Mouse (Mus musculus): ENCODE measurements at regions not wholly inside any gene's neighbourhood (a gene's known extent, or its start where the extent isn't known, plus 50 kb on each side); places are given as distances from the start of the nearest gene placed in this dataset.

GRCm38 (mm10) chr10:17590195-17590594 lies 132.8 kb upstream of the Cited2 start:
- 85% methylated on average over 1 of the region's 1 CpGs for WGBS
- H3K27ac ChIP-seq (replicated peaks; ENCODE audit: insufficient read depth, low read depth, low read length): no peak overlapping the region
- no peak overlapping the region for H3K9ac ChIP-seq (ENCODE audit: low read depth, low read length)
- no peaks in the 10 kb centered on the region for H3K79me2 ChIP-seq (ENCODE audit: control insufficient read depth, insufficient read depth, low read length)
- no peak for DNase-seq (ENCODE audit: extremely low read depth, low read depth, low spot score)
- no peaks in the 10 kb centered on the region for H3K4me1 ChIP-seq (ENCODE audit: control insufficient read depth, insufficient read depth, low read length)
- no peaks in the 10 kb centered on the region for H3K27me3 ChIP-seq (ENCODE audit: control insufficient read depth, insufficient read depth, low read length)
- TF ChIP-seq POLR2A (IDR thresholded peaks at IDR 0.05; ENCODE audit: extremely low read depth, insufficient read depth, low read length) (no peak), CTCF (IDR thresholded peaks at IDR 0.05; ENCODE audit: low read depth, low read length) (no peak)
- H3K4me3 ChIP-seq (ENCODE audit: insufficient read depth, low read depth, low read length): no peak overlapping the region
- no peaks in the 10 kb centered on the region for H3K36me3 ChIP-seq (ENCODE audit: control insufficient read depth, insufficient read depth, low read length)

- 85% methylated on average over 4 of the region's 4 CpGs for WGBS
- H3K4me3 ChIP-seq (ENCODE audit: insufficient read depth, low read depth, low read length): no peak overlapping the region
- no peak for DNase-seq (ENCODE audit: extremely low read depth, low read depth, low spot score)
- no peaks in the 10 kb centered on the region for H3K4me1 ChIP-seq (ENCODE audit: control insufficient read depth, insufficient read depth, low read length)
- H3K79me2 ChIP-seq (ENCODE audit: control insufficient read depth, insufficient read depth, low read length): no peaks in the 10 kb centered on the region
- no peaks in the 10 kb centered on the region for H3K27me3 ChIP-seq (ENCODE audit: control insufficient read depth, insufficient read depth, low read length)
- H3K27ac ChIP-seq (replicated peaks; ENCODE audit: insufficient read depth, low read depth, low read length): no peak overlapping the region
- TF ChIP-seq CTCF (IDR thresholded peaks at IDR 0.05; ENCODE audit: low read depth, low read length): no peak
- TF ChIP-seq POLR2A (IDR thresholded peaks at IDR 0.05; ENCODE audit: extremely low read depth, insufficient read depth, low read length): no peak
- no peaks in the 10 kb centered on the region for H3K36me3 ChIP-seq (ENCODE audit: control insufficient read depth, insufficient read depth, low read length)
- H3K9ac ChIP-seq (ENCODE audit: low read depth, low read length): no peak overlapping the region
Observed at GRCm38 (mm10) chr10:17592387-17592786, 130.6 kb upstream of the Cited2 start.

- no peaks in the 10 kb centered on the region for H3K27me3 ChIP-seq (ENCODE audit: control insufficient read depth, insufficient read depth, low read length)
- H3K4me3 ChIP-seq (ENCODE audit: insufficient read depth, low read depth, low read length): no peak overlapping the region
- H3K79me2 ChIP-seq (ENCODE audit: control insufficient read depth, insufficient read depth, low read length): no peaks in the 10 kb centered on the region
- no peaks in the 10 kb centered on the region for H3K4me1 ChIP-seq (ENCODE audit: control insufficient read depth, insufficient read depth, low read length)
- no peak overlapping the region for H3K27ac ChIP-seq (replicated peaks; ENCODE audit: insufficient read depth, low read depth, low read length)
- DNase-seq (ENCODE audit: extremely low read depth, low read depth, low spot score): no peak
- 90% methylated on average over 1 of the region's 1 CpGs for WGBS
- TF ChIP-seq CTCF (IDR thresholded peaks at IDR 0.05; ENCODE audit: low read depth, low read length): no peak
- no peak for TF ChIP-seq POLR2A (IDR thresholded peaks at IDR 0.05; ENCODE audit: extremely low read depth, insufficient read depth, low read length)
- H3K9ac ChIP-seq (ENCODE audit: low read depth, low read length): no peak overlapping the region
- H3K36me3 ChIP-seq (ENCODE audit: control insufficient read depth, insufficient read depth, low read length): no peaks in the 10 kb centered on the region
Observed at GRCm38 (mm10) chr10:17596126-17596525, 126.9 kb upstream of the Cited2 start.

- Histone ChIP-seq H3K4me3 (ENCODE audit: insufficient read depth, low read depth, low read length) (no peak overlapping the region), H3K36me3 (ENCODE audit: control insufficient read depth, insufficient read depth, low read length) (no peaks in the 10 kb centered on the region), H3K79me2 (ENCODE audit: control insufficient read depth, insufficient read depth, low read length) (no peaks in the 10 kb centered on the region), H3K4me1 (ENCODE audit: control insufficient read depth, insufficient read depth, low read length) (no peaks in the 10 kb centered on the region), H3K9ac (ENCODE audit: low read depth, low read length) (no peak overlapping the region), H3K27me3 (ENCODE audit: control insufficient read depth, insufficient read depth, low read length) (no peaks in the 10 kb centered on the region), H3K27ac (replicated peaks; ENCODE audit: insufficient read depth, low read depth, low read length) (no peak overlapping the region)
- DNase-seq (ENCODE audit: extremely low read depth, low read depth, low spot score): no peak
- 79% methylated on average over 1 of the region's 1 CpGs for WGBS
- TF ChIP-seq CTCF (IDR thresholded peaks at IDR 0.05; ENCODE audit: low read depth, low read length) (no peak), POLR2A (IDR thresholded peaks at IDR 0.05; ENCODE audit: extremely low read depth, insufficient read depth, low read length) (no peak)
Observed at GRCm38 (mm10) chr10:17596743-17597142, 126.3 kb upstream of the Cited2 start.

GRCm38 (mm10) chr10:17599246-17599645 lies 123.8 kb upstream of the Cited2 start:
- no peak for DNase-seq (ENCODE audit: extremely low read depth, low read depth, low spot score)
- H3K9ac ChIP-seq (ENCODE audit: low read depth, low read length): no peak overlapping the region
- H3K4me1 ChIP-seq (ENCODE audit: control insufficient read depth, insufficient read depth, low read length): no peaks in the 10 kb centered on the region
- no peaks in the 10 kb centered on the region for H3K36me3 ChIP-seq (ENCODE audit: control insufficient read depth, insufficient read depth, low read length)
- no peak for TF ChIP-seq POLR2A (IDR thresholded peaks at IDR 0.05; ENCODE audit: extremely low read depth, insufficient read depth, low read length)
- TF ChIP-seq CTCF (IDR thresholded peaks at IDR 0.05; ENCODE audit: low read depth, low read length): no peak
- no peaks in the 10 kb centered on the region for H3K27me3 ChIP-seq (ENCODE audit: control insufficient read depth, insufficient read depth, low read length)
- no peak overlapping the region for H3K27ac ChIP-seq (replicated peaks; ENCODE audit: insufficient read depth, low read depth, low read length)
- 84% methylated on average over 10 of the region's 10 CpGs for WGBS
- H3K79me2 ChIP-seq (ENCODE audit: control insufficient read depth, insufficient read depth, low read length): no peaks in the 10 kb centered on the region
- H3K4me3 ChIP-seq (ENCODE audit: insufficient read depth, low read depth, low read length): no peak overlapping the region

GRCm38 (mm10) chr10:17599831-17600761 lies 122.9 kb upstream of the Cited2 start:
- H3K79me2 ChIP-seq (ENCODE audit: control insufficient read depth, insufficient read depth, low read length): no peaks in the 10 kb centered on the region
- WGBS: 63% methylated on average over 6 of the region's 6 CpGs
- no peak overlapping the region for H3K9ac ChIP-seq (ENCODE audit: low read depth, low read length)
- no peak overlapping the region for H3K4me3 ChIP-seq (ENCODE audit: insufficient read depth, low read depth, low read length)
- TF ChIP-seq CTCF (IDR thresholded peaks at IDR 0.05; ENCODE audit: low read depth, low read length): no peak
- TF ChIP-seq POLR2A (IDR thresholded peaks at IDR 0.05; ENCODE audit: extremely low read depth, insufficient read depth, low read length): no peak
- H3K27me3 ChIP-seq (ENCODE audit: control insufficient read depth, insufficient read depth, low read length): no peaks in the 10 kb centered on the region
- no peak for DNase-seq (ENCODE audit: extremely low read depth, low read depth, low spot score)
- H3K27ac ChIP-seq (replicated peaks; ENCODE audit: insufficient read depth, low read depth, low read length): no peak overlapping the region
- no peaks in the 10 kb centered on the region for H3K36me3 ChIP-seq (ENCODE audit: control insufficient read depth, insufficient read depth, low read length)
- H3K4me1 ChIP-seq (ENCODE audit: control insufficient read depth, insufficient read depth, low read length): no peaks in the 10 kb centered on the region
